Mouse (Mus musculus) limb, embryonic 13.5 days (tissue): ENCODE measurements around the gene Rhbdf2. TPM values are rescaled to one million over a fixed set of nuclear protein-coding genes. Genes with fewer than 3 reads are reported as not detected.

ENCODE experiments used
- ATAC-seq: fragments of 200-750 bp; cut with Nextera tagmentation; 2 replicates; pipeline ENCODE4 v1.8.0; 2017; ENCODE audit warnings: low read depth, moderate number of reproducible peaks, moderate TSS enrichment; ENCODE audit not compliant: low FRiP score
- H3K27ac ChIP-seq: fragments of 300-500 bp; sonication (generic); 2 replicates; pipeline ENCODE4 v1.5.1; 2015; ENCODE audit warnings: inconsistent platforms, mild to moderate bottlenecking, moderate library complexity
- H3K27me3 ChIP-seq: fragments of 300-500 bp; sonication (generic); 2 replicates; pipeline ENCODE4 v1.6.1; 2015; ENCODE audit warnings: mild to moderate bottlenecking, inconsistent platforms
- H3K36me3 ChIP-seq: fragments of 300-500 bp; sonication (generic); 2 replicates; pipeline ENCODE4 v1.6.1; 2015; ENCODE audit warnings: inconsistent platforms, mild to moderate bottlenecking, moderate library complexity
- H3K4me1 ChIP-seq: fragments of 300-500 bp; sonication (generic); 2 replicates; pipeline ENCODE4 v1.6.1; 2015; ENCODE audit warnings: inconsistent platforms
- H3K4me2 ChIP-seq: fragments of 300-500 bp; sonication (generic); replicated peaks from 2 replicates; pipeline ENCODE4 v1.6.1; 2015; ENCODE audit warnings: inconsistent platforms, mild to moderate bottlenecking, moderate library complexity
- H3K4me3 ChIP-seq: fragments of 300-500 bp; sonication (generic); 2 replicates; pipeline ENCODE4 v1.5.1; 2015; ENCODE audit warnings: moderate library complexity, mild to moderate bottlenecking, inconsistent platforms
- H3K9ac ChIP-seq: fragments of 300-500 bp; sonication (generic); 2 replicates; pipeline ENCODE4 v1.6.1; 2015; ENCODE audit warnings: mild to moderate bottlenecking, inconsistent platforms
- H3K9me3 ChIP-seq: fragments of 300-500 bp; sonication (generic); 2 replicates; pipeline ENCODE4 v1.6.1; 2016; ENCODE audit warnings: inconsistent platforms
- WGBS: fragments of 180-500 bp; shearing (Covaris S2); methylation state at CpG from one replicate; pipeline ENCODE4 v1.1.7; 2015; 5-methylcytosine and 5-hydroxymethylcytosine counted together
- polyA plus RNA-seq: library from polyadenylated mRNA; unstranded; fragments of >200 nt; fragmentation: Nextera tagmentation; extraction: Ambion mirVana; gene quantifications from 2 replicates; pipeline ENCODE4 v1.2.1, GENCODE M21; 2015

Rhbdf2 gene
- polyA plus RNA-seq, 1 experiment from 2014 or later = 5.1 TPM

DNA sequence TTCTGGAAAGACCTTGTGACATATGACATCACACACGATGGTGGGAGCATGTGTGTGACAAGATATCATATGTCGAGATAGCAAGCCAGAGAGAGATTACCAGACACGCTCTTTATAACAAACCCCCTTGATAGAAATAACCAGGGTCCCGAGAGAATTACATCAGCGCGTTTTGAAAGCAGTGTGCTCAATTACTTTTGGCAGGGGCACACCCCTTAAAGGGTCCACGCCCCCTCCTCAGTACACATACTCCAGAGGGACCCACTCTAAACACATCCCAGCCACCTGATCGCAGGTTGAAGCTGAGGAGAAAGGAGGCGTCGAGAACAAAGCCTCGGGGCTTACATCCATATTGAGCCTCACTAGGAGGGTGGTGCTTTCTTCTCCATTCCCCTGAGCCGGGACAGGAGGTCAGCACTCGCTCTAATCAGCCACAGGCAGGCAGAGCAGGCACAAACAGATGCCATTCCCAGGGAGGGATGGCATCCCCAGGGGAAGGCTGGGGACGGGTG lies 37.7 kb downstream of the Rhbdf2 start:
- no peak for ATAC-seq
- H3K4me2 ChIP-seq = no peak overlapping the region
- 29% methylated on average over 14 of the region's 14 CpGs for WGBS

GRCm38 (mm10) chr11:116586801-116587631 lies 39.8 kb downstream of the Rhbdf2 start:
- ATAC-seq = peak; percentile 70; the same call in 1 of the 2 replicates
- peaks cover 13% of the 10 kb centered on the region for H3K4me1 ChIP-seq
- H3K4me2 ChIP-seq = peak overlapping the region; percentile 49
- 17% methylated on average over 23 of the region's 23 CpGs for WGBS
- no peak overlapping the region for H3K9ac ChIP-seq
- no peaks in the 10 kb centered on the region for H3K36me3 ChIP-seq
- 0 out of 2 replicates have a peak overlapping the region, but pooled peaks have one; percentile 7 for H3K4me3 ChIP-seq
- no peaks in the 10 kb centered on the region for H3K9me3 ChIP-seq
- no peak overlapping the region for H3K27ac ChIP-seq
- peaks cover 3% of the 10 kb centered on the region; the same call in 1 of the 2 replicates for H3K27me3 ChIP-seq

More for the DNA sequence above, 37.7 kb downstream of the Rhbdf2 start:
- no peak overlapping the region for H3K4me3 ChIP-seq
- H3K9ac ChIP-seq = no peak overlapping the region
- no peak overlapping the region for H3K27ac ChIP-seq
- H3K9me3 ChIP-seq = no peaks in the 10 kb centered on the region
- peaks cover 3% of the 10 kb centered on the region; the same call in 1 of the 2 replicates for H3K27me3 ChIP-seq
- no peaks in the 10 kb centered on the region for H3K36me3 ChIP-seq
- H3K4me1 ChIP-seq = peaks cover 18% of the 10 kb centered on the region

DNA sequence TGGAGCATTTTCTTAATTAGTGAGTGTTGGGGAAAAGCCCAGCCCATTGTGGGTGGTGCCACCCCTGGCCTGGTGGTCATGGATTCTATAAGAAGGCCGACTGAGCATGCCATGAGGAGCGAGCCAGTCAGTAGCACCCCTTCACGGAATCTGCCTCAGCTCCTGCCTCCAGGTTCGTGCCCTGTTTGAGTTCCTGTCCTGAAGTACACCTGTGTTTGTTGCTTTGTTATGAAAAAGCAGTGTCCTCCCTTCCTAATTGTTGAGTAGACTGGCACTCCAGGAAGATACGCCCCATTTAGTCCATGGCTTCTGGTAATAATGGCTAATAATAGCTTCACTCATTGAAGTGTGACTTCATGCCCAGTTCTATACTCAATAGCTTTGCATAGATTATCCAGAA lies 40.5 kb downstream of the Rhbdf2 start, which contains the start of gene Aanat:
TSS of gene Aanat (plus strand) at position 123 of the 400 bp plus-strand sequence.
- no peak for ATAC-seq
- no peaks in the 10 kb centered on the region for H3K36me3 ChIP-seq
- peaks cover 3% of the 10 kb centered on the region; the same call in 1 of the 2 replicates for H3K27me3 ChIP-seq
- peak within 1 kb of the TSS; percentile 49 for H3K4me2 ChIP-seq
- H3K27ac ChIP-seq = no peak within 1 kb of the TSS
- H3K4me3 ChIP-seq = 0 out of 2 replicates have a peak within 1 kb of the TSS, but pooled peaks have one; percentile 7
- peaks cover 13% of the 10 kb centered on the region for H3K4me1 ChIP-seq
- H3K9me3 ChIP-seq = no peaks in the 10 kb centered on the region
- WGBS = 62% methylated on average over 5 of the region's 5 CpGs
- no peak within 1 kb of the TSS for H3K9ac ChIP-seq

- H3K27me3 ChIP-seq = peaks cover 3% of the 10 kb centered on the region; the same call in 1 of the 2 replicates
- H3K9ac ChIP-seq = no peak overlapping the region
- no peaks in the 10 kb centered on the region for H3K36me3 ChIP-seq
- H3K9me3 ChIP-seq = no peaks in the 10 kb centered on the region
- H3K4me3 ChIP-seq = no peak overlapping the region
- no peak overlapping the region for H3K27ac ChIP-seq
- WGBS = 73% methylated on average over 6 of the region's 6 CpGs
- no peak for ATAC-seq
- H3K4me2 ChIP-seq = no peak overlapping the region
- H3K4me1 ChIP-seq = peaks cover 13% of the 10 kb centered on the region
Observed at GRCm38 (mm10) chr11:116585682-116586081, 41.1 kb downstream of the Rhbdf2 start.

GRCm38 (mm10) chr11:116581376-116581814 lies 45.4 kb downstream of the Rhbdf2 start, which contains the start of gene Ube2o:
TSS of gene Ube2o (minus strand) at chr11:116581447.
- Histone ChIP-seq H3K27ac (peak within 1 kb of the TSS; percentile 82; the same call in 1 of the 2 replicates), H3K9me3 (no peaks in the 10 kb centered on the region), H3K9ac (peak within 1 kb of the TSS; percentile 85), H3K36me3 (no peaks in the 10 kb centered on the region), H3K27me3 (no peaks in the 10 kb centered on the region), H3K4me1 (peaks cover 35% of the 10 kb centered on the region), H3K4me3 (peak within 1 kb of the TSS; percentile 89), H3K4me2 (peak within 1 kb of the TSS; percentile 84)
- ATAC-seq = peak; percentile 87
- 2% methylated on average over 36 of the region's 51 CpGs for WGBS

- WGBS = under 1% methylated on average over 80 of the region's 91 CpGs
- Histone ChIP-seq H3K9me3 (no peaks in the 10 kb centered on the region), H3K9ac (peak overlapping the region; percentile 85), H3K27me3 (no peaks in the 10 kb centered on the region), H3K4me2 (peak overlapping the region; percentile 84), H3K27ac (peak overlapping the region; percentile 82; the same call in 1 of the 2 replicates), H3K4me1 (peaks cover 40% of the 10 kb centered on the region), H3K36me3 (no peaks in the 10 kb centered on the region), H3K4me3 (peak overlapping the region; percentile 89)
- peak; percentile 72 for ATAC-seq
Observed at GRCm38 (mm10) chr11:116580711-116581375, 46.0 kb downstream of the Rhbdf2 start.

DNA sequence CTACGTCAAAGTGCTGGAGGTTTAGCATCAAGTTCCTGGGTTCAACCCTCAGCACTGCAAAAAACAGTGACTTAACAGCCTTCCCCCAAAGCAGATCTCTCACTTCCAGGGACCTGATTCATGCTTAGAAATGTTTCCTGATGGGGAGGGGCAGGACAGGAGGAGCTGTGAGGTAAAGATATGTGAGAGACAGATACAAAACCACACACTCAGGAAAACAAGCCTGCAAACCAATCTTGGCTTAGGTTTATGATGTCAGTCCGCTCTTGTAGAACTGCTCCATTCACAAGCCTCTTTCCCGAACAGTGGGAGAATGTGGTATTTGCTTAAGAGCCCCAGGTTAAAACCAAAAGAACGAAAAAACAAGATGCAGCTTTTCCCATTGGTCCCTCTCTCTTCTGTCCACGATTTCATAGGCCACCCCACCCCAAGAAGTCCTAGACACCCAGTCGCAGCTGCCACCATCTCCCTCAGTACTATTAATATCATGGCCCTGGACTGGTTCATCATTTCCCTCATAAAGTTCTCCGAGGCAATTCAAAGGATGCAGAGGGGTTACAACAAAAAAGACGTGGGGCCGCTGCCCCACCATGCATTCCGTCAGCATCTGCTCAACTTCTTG lies 46.7 kb downstream of the Rhbdf2 start:
- peak overlapping the region; percentile 89 for H3K4me3 ChIP-seq
- no peaks in the 10 kb centered on the region for H3K36me3 ChIP-seq
- peak; percentile 2; the same call in 1 of the 2 replicates for ATAC-seq
- H3K4me2 ChIP-seq = peak overlapping the region; percentile 84
- 16% methylated on average over 10 of the region's 10 CpGs for WGBS
- no peaks in the 10 kb centered on the region for H3K9me3 ChIP-seq
- no peak overlapping the region; the same call in 1 of the 2 replicates for H3K27ac ChIP-seq
- H3K9ac ChIP-seq = peak overlapping the region; percentile 85
- no peaks in the 10 kb centered on the region for H3K27me3 ChIP-seq
- H3K4me1 ChIP-seq = peaks cover 45% of the 10 kb centered on the region

- peaks cover 54% of the 10 kb centered on the region for H3K4me1 ChIP-seq
- 95% methylated on average over 3 of the region's 3 CpGs for WGBS
Observed at GRCm38 (mm10) chr11:116579280-116579679, 47.5 kb downstream of the Rhbdf2 start.

DNA sequence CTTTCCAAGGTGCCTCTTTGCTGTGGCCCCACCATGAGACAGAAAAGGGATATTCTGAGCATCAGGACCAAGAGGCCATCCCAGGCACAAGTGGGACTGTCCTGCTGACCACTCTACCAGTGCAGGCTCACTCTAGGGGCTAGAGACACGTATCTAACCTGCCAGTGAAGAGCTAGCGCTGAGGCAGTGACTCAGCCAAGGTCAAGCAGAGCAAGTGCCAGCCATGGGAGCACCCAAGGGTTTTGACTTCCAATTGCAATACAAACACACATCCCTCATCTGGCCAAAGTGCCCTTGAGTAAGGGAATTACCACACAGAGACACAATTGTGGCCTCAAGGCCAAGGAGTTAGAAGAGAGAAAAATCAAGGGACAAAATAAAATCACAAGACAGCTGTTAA lies 51.4 kb downstream of the Rhbdf2 start:
- no peak overlapping the region for H3K4me3 ChIP-seq
- H3K36me3 ChIP-seq = no peaks in the 10 kb centered on the region; the same call in 1 of the 2 replicates
- no peaks in the 10 kb centered on the region for H3K9me3 ChIP-seq
- no peak overlapping the region for H3K9ac ChIP-seq
- no peak overlapping the region for H3K4me2 ChIP-seq
- H3K4me1 ChIP-seq = peaks cover 73% of the 10 kb centered on the region
- 81% methylated on average over 2 of the region's 2 CpGs for WGBS
- H3K27ac ChIP-seq = no peak overlapping the region
- no peaks in the 10 kb centered on the region for H3K27me3 ChIP-seq
- ATAC-seq = no peak

More at GRCm38 (mm10) chr11:116579280-116579679, 47.5 kb downstream of the Rhbdf2 start:
- Histone ChIP-seq H3K36me3 (no peaks in the 10 kb centered on the region), H3K9me3 (no peaks in the 10 kb centered on the region), H3K9ac (no peak overlapping the region), H3K27me3 (no peaks in the 10 kb centered on the region), H3K27ac (no peak overlapping the region), H3K4me2 (peak overlapping the region; percentile 84; the same call in 1 of the 2 replicates), H3K4me3 (no peak overlapping the region)
- no peak for ATAC-seq

DNA sequence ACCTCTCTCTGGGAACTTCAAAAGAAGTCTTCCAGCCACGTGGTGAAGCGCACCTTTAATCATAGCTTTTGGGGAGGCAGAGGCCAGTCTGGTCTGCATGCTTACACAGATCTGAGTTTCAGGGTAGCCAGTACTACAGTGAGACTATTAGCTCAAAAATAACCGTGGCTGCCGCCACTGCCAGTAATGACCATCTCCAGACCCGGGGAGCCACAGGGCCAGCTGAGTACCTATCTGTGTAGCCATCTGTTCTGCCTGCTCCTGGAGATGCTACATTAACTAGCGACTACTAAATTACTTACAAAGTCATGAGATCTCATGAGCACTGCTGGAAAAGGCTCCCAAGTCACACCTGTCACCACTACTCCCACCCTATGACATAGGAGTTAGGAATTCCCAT lies 51.8 kb downstream of the Rhbdf2 start:
- ATAC-seq = no peak
- H3K27me3 ChIP-seq = no peaks in the 10 kb centered on the region
- H3K36me3 ChIP-seq = no peaks in the 10 kb centered on the region; the same call in 1 of the 2 replicates
- peaks cover 71% of the 10 kb centered on the region for H3K4me1 ChIP-seq
- H3K4me2 ChIP-seq = no peak overlapping the region
- H3K9ac ChIP-seq = no peak overlapping the region
- no peak overlapping the region for H3K4me3 ChIP-seq
- no peak overlapping the region for H3K27ac ChIP-seq
- no peaks in the 10 kb centered on the region for H3K9me3 ChIP-seq
- WGBS = 55% methylated on average over 6 of the region's 6 CpGs

DNA sequence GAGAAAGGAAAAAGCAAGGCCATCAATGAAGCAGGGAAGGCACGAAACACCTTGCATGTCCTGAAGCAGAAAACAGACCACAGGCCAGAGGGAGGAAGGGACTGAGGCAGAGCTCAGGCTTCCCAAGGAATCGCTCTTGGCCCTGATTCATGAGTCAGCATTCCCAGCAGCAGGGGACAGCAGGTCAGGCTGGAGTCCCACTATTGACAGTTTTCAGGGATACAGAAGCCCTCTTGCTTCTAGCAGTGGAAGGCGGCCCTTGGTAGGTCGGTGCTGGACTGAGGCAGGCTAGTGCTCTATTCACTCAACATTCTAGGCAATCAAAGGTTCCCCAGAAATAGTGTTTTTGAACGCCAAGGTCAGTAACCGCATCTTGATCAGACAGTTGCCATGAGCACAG lies 52.3 kb downstream of the Rhbdf2 start:
- Histone ChIP-seq H3K9me3 (no peaks in the 10 kb centered on the region), H3K27me3 (no peaks in the 10 kb centered on the region), H3K4me2 (no peak overlapping the region), H3K4me1 (peaks cover 66% of the 10 kb centered on the region), H3K27ac (no peak overlapping the region), H3K4me3 (no peak overlapping the region), H3K36me3 (no peaks in the 10 kb centered on the region; the same call in 1 of the 2 replicates), H3K9ac (no peak overlapping the region)
- no peak for ATAC-seq
- 64% methylated on average over 6 of the region's 6 CpGs for WGBS
